Mouse (Mus musculus) heart, postnatal 0 days (tissue): ENCODE data around the gene Lmna.

ENCODE experiments used
- CTCF ChIP-seq: IDR thresholded peaks from 2 replicates; pipeline ENCODE4 v1.5.1; 2016; ENCODE audit warnings: antibody characterized with exemption, control low read depth, low read depth
- EP300 ChIP-seq: IDR thresholded peaks from 2 replicates; pipeline ENCODE4 v1.6.1; 2016; ENCODE audit warnings: antibody characterized with exemption, low read depth

DNA sequence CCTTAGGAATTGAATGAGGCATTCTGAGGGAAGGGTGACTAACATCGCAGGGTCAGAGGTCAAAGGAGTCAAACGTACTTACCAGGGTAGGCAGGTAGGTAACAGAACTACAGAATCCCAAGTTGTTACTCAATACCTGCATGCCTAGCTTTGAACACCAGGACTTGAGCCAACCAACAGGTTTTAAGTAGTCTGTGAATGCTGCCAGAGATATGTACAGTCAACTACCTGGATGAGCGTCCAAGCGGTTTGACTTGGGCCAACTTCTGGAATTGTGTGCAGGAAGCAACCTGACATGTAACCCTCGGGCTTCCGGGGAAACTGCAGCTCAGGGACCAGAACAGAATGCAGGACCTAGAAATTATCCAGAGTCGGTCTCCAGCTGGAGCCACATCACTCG, 13.3 kb upstream of the Lmna start:
- TF ChIP-seq CTCF: no peak
- no peak for TF ChIP-seq EP300
